Mouse (Mus musculus) stomach, embryonic 15.5 days (tissue): Measurements from ENCODE around the gene Dgat2. TPM values are rescaled to one million over a fixed set of nuclear protein-coding genes. Genes with fewer than 3 reads are reported as not detected.
A peak's percentile ranks its signal among the peaks of the same experiment; 100 is the strongest.

Experiments used
- ATAC-seq: fragments of 200-750 bp; cut with Nextera tagmentation; 2 replicates; pipeline ENCODE4 v1.8.0; 2017; ENCODE audit warnings: low read depth, moderate number of reproducible peaks, moderate TSS enrichment; ENCODE audit not compliant: insufficient read depth, low FRiP score
- H3K27ac ChIP-seq: fragments of 300-500 bp; sonication (generic); 2 replicates; pipeline ENCODE4 v1.5.1; 2015; ENCODE audit warnings: mild to moderate bottlenecking, inconsistent platforms
- H3K27me3 ChIP-seq: fragments of 300-500 bp; sonication (generic); replicated peaks from 2 replicates; pipeline ENCODE4 v1.6.1; 2015; ENCODE audit warnings: inconsistent platforms
- H3K36me3 ChIP-seq: fragments of 300-500 bp; sonication (generic); 2 replicates; pipeline ENCODE4 v1.6.1; 2015; ENCODE audit warnings: inconsistent platforms
- H3K4me1 ChIP-seq: fragments of 300-500 bp; sonication (generic); 2 replicates; pipeline ENCODE4 v1.6.1; 2015; ENCODE audit warnings: inconsistent platforms
- H3K4me2 ChIP-seq: fragments of 300-500 bp; sonication (generic); 2 replicates; pipeline ENCODE4 v1.6.1; 2015; ENCODE audit warnings: mild to moderate bottlenecking, inconsistent platforms
- H3K4me3 ChIP-seq: fragments of 300-500 bp; sonication (generic); replicated peaks from 2 replicates; pipeline ENCODE4 v1.5.1; 2015; ENCODE audit warnings: inconsistent platforms
- H3K9ac ChIP-seq: fragments of 300-500 bp; sonication (generic); 2 replicates; pipeline ENCODE4 v1.6.1; 2015; ENCODE audit warnings: inconsistent platforms
- H3K9me3 ChIP-seq: fragments of 300-500 bp; sonication (generic); 2 replicates; pipeline ENCODE4 v1.6.1; 2016; ENCODE audit warnings: inconsistent platforms
- WGBS: fragments of 180-500 bp; shearing (Covaris S2); methylation state at CpG from one replicate; pipeline ENCODE4 v1.1.7; 2015; 5-methylcytosine and 5-hydroxymethylcytosine counted together
- polyA plus RNA-seq: library from polyadenylated mRNA; unstranded; fragments of >200 nt; fragmentation: Nextera tagmentation; extraction: Ambion mirVana; gene quantifications from 2 replicates; pipeline ENCODE4 v1.2.1, GENCODE M21; 2015

Gene Dgat2
- polyA plus RNA-seq, 1 experiment from 2014 or later, result 72.0 TPM

- Histone ChIP-seq H3K4me3 (no peak overlapping the region), H3K4me1 (peaks cover 25% of the 10 kb centered on the region), H3K9ac (no peak overlapping the region), H3K27me3 (no peaks in the 10 kb centered on the region), H3K9me3 (no peaks in the 10 kb centered on the region), H3K4me2 (no peak overlapping the region), H3K36me3 (no peaks in the 10 kb centered on the region), H3K27ac (peak overlapping the region; percentile 74)
- ATAC-seq, result no peak
- 27% methylated on average over 6 of the region's 6 CpGs for WGBS
Measured at GRCm38 (mm10) chr7:99131819-99132353, 50.6 kb downstream of the Dgat2 start.

- no peak overlapping the region for H3K4me2 ChIP-seq
- peaks cover 25% of the 10 kb centered on the region for H3K4me1 ChIP-seq
- no peaks in the 10 kb centered on the region for H3K27me3 ChIP-seq
- H3K9ac ChIP-seq, result no peak overlapping the region
- no peaks in the 10 kb centered on the region for H3K36me3 ChIP-seq
- H3K27ac ChIP-seq, result no peak overlapping the region
- H3K9me3 ChIP-seq, result no peaks in the 10 kb centered on the region
- no peak overlapping the region for H3K4me3 ChIP-seq
- 85% methylated on average over 8 of the region's 8 CpGs for WGBS
- no peak for ATAC-seq
Measured at GRCm38 (mm10) chr7:99128965-99129364, 53.6 kb downstream of the Dgat2 start.

- H3K4me1 ChIP-seq, result peaks cover 25% of the 10 kb centered on the region
- peak; percentile 34; the same call in 1 of the 2 replicates for ATAC-seq
- H3K36me3 ChIP-seq, result no peaks in the 10 kb centered on the region
- WGBS, result 35% methylated on average over 10 of the region's 10 CpGs
- no peak overlapping the region for H3K9ac ChIP-seq
- H3K27me3 ChIP-seq, result no peaks in the 10 kb centered on the region
- H3K9me3 ChIP-seq, result no peaks in the 10 kb centered on the region
- no peak overlapping the region for H3K27ac ChIP-seq
- H3K4me2 ChIP-seq, result no peak overlapping the region
- H3K4me3 ChIP-seq, result no peak overlapping the region
Measured at GRCm38 (mm10) chr7:99128020-99128950, 54.2 kb downstream of the Dgat2 start.

GRCm38 (mm10) chr7:99126057-99126456 lies 56.5 kb downstream of the Dgat2 start:
- 60% methylated on average over 8 of the region's 8 CpGs for WGBS
- H3K27me3 ChIP-seq, result no peaks in the 10 kb centered on the region
- no peaks in the 10 kb centered on the region for H3K36me3 ChIP-seq
- ATAC-seq, result no peak
- no peak overlapping the region for H3K4me3 ChIP-seq
- peaks cover 16% of the 10 kb centered on the region for H3K4me1 ChIP-seq
- no peak overlapping the region for H3K9ac ChIP-seq
- no peaks in the 10 kb centered on the region for H3K9me3 ChIP-seq
- H3K4me2 ChIP-seq, result no peak overlapping the region
- peak overlapping the region; percentile 0; the same call in 1 of the 2 replicates for H3K27ac ChIP-seq

GRCm38 (mm10) chr7:99122651-99123050 lies 59.9 kb downstream of the Dgat2 start:
- WGBS, result 64% methylated on average over 5 of the region's 5 CpGs
- H3K36me3 ChIP-seq, result no peaks in the 10 kb centered on the region
- H3K27ac ChIP-seq, result no peak overlapping the region
- H3K9ac ChIP-seq, result no peak overlapping the region
- H3K4me3 ChIP-seq, result no peak overlapping the region
- H3K9me3 ChIP-seq, result no peaks in the 10 kb centered on the region
- no peak overlapping the region for H3K4me2 ChIP-seq
- H3K27me3 ChIP-seq, result no peaks in the 10 kb centered on the region
- ATAC-seq, result no peak
- peaks cover 5% of the 10 kb centered on the region; the same call in 1 of the 2 replicates for H3K4me1 ChIP-seq

GRCm38 (mm10) chr7:99120865-99121521 lies 61.5 kb downstream of the Dgat2 start:
- no peak overlapping the region for H3K4me3 ChIP-seq
- WGBS, result 82% methylated on average over 5 of the region's 5 CpGs
- no peak overlapping the region for H3K4me2 ChIP-seq
- no peaks in the 10 kb centered on the region for H3K36me3 ChIP-seq
- H3K9me3 ChIP-seq, result no peaks in the 10 kb centered on the region
- H3K9ac ChIP-seq, result no peak overlapping the region
- 0 out of 2 replicates have a peak, but pooled peaks cover 6% of the 10 kb centered on the region for H3K4me1 ChIP-seq
- no peak for ATAC-seq
- H3K27ac ChIP-seq, result no peak overlapping the region
- H3K27me3 ChIP-seq, result no peaks in the 10 kb centered on the region

- H3K9me3 ChIP-seq, result no peaks in the 10 kb centered on the region
- no peaks in the 10 kb centered on the region for H3K27me3 ChIP-seq
- ATAC-seq, result no peak
- H3K4me3 ChIP-seq, result no peak overlapping the region
- no peaks in the 10 kb centered on the region for H3K36me3 ChIP-seq
- H3K9ac ChIP-seq, result no peak overlapping the region
- H3K27ac ChIP-seq, result no peak overlapping the region
- 63% methylated on average over 4 of the region's 4 CpGs for WGBS
- H3K4me1 ChIP-seq, result 0 out of 2 replicates have a peak, but pooled peaks cover 6% of the 10 kb centered on the region
- H3K4me2 ChIP-seq, result no peak overlapping the region
Measured at GRCm38 (mm10) chr7:99120082-99120481, 62.4 kb downstream of the Dgat2 start.

- 0 out of 2 replicates have a peak, but pooled peaks cover 6% of the 10 kb centered on the region for H3K4me1 ChIP-seq
- H3K9ac ChIP-seq, result no peak overlapping the region
- H3K27me3 ChIP-seq, result no peaks in the 10 kb centered on the region
- H3K4me2 ChIP-seq, result no peak overlapping the region
- WGBS, result 66% methylated on average over 3 of the region's 3 CpGs
- no peak for ATAC-seq
- H3K36me3 ChIP-seq, result no peaks in the 10 kb centered on the region
- H3K27ac ChIP-seq, result no peak overlapping the region
- no peak overlapping the region for H3K4me3 ChIP-seq
- no peaks in the 10 kb centered on the region for H3K9me3 ChIP-seq
Measured at GRCm38 (mm10) chr7:99116781-99117180, 65.7 kb downstream of the Dgat2 start.

GRCm38 (mm10) chr7:99114006-99114726 lies 68.4 kb downstream of the Dgat2 start:
- Histone ChIP-seq H3K27ac (no peak overlapping the region), H3K9me3 (no peaks in the 10 kb centered on the region), H3K36me3 (no peaks in the 10 kb centered on the region), H3K4me3 (no peak overlapping the region), H3K27me3 (no peaks in the 10 kb centered on the region), H3K4me2 (no peak overlapping the region), H3K9ac (no peak overlapping the region), H3K4me1 (0 out of 2 replicates have a peak, but pooled peaks cover 6% of the 10 kb centered on the region)
- WGBS, result 80% methylated on average over 16 of the region's 16 CpGs
- no peak for ATAC-seq

GRCm38 (mm10) chr7:99107566-99107965 lies 75.0 kb downstream of the Dgat2 start:
- H3K9ac ChIP-seq, result no peak overlapping the region
- no peak overlapping the region for H3K4me3 ChIP-seq
- H3K36me3 ChIP-seq, result no peaks in the 10 kb centered on the region
- no peak overlapping the region for H3K27ac ChIP-seq
- no peaks in the 10 kb centered on the region for H3K27me3 ChIP-seq
- H3K9me3 ChIP-seq, result no peaks in the 10 kb centered on the region
- H3K4me2 ChIP-seq, result no peak overlapping the region
- no peak for ATAC-seq
- H3K4me1 ChIP-seq, result peaks cover 11% of the 10 kb centered on the region; the same call in 1 of the 2 replicates
- 35% methylated on average over 3 of the region's 3 CpGs for whole genome bisulfite sequencing

- no peak for ATAC-seq
- H3K27me3 ChIP-seq, result no peaks in the 10 kb centered on the region
- H3K4me2 ChIP-seq, result no peak overlapping the region
- 28% methylated on average over 4 of the region's 4 CpGs for WGBS
- H3K27ac ChIP-seq, result 0 out of 2 replicates have a peak overlapping the region, but pooled peaks have one; percentile 5
- H3K4me1 ChIP-seq, result peaks cover 12% of the 10 kb centered on the region; the same call in 1 of the 2 replicates
- H3K9me3 ChIP-seq, result no peaks in the 10 kb centered on the region
- no peak overlapping the region for H3K9ac ChIP-seq
- H3K4me3 ChIP-seq, result no peak overlapping the region
- no peaks in the 10 kb centered on the region for H3K36me3 ChIP-seq
Measured at GRCm38 (mm10) chr7:99106714-99107270, 75.7 kb downstream of the Dgat2 start.
